Mouse (Mus musculus) CH12F3 (cell line): ENCODE data around the gene Slc10a4.
"Not testable (repeated sequence)": the region's sequence is repeated elsewhere in the genome, so short reads cannot be mapped to it uniquely, and the experiment has no call there.

Experiments used
- in situ Hi-C: fragments of 300-500 bp; cut with MboI; formaldehyde crosslinking; loops from 2 replicates; pipeline ENCODE4 v1.14.3; 2020; ENCODE audit warnings: low sequenced_read_pairs

Slc10a4 gene

GRCm38 (mm10) chr5:73006784-73007581 lies at the start of gene Slc10a4:
Slc10a4 (plus strand) TSS chr5:73006883.
- in situ Hi-C loops, result no loop called here

DNA sequence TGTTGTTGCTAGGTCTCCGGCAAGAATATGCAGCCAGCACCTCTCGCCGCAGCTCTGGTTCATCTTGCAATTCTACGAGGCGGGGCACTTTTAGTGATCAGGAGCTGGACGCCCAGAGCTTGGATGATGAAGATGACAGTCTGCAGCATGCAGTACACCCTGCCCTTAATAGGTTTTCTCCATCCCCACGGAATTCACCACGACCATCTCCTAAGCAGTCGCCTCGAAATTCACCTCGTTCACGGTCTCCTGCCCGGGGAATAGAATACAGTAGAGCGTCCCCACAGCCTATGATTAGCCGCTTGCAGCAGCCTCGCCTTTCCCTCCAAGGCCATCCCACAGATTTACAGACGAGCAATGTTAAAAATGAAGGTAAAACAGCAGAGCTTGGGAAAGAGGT lies 49.4 kb upstream of the Slc10a4 start:
- in situ Hi-C loops, result no loop called here

DNA sequence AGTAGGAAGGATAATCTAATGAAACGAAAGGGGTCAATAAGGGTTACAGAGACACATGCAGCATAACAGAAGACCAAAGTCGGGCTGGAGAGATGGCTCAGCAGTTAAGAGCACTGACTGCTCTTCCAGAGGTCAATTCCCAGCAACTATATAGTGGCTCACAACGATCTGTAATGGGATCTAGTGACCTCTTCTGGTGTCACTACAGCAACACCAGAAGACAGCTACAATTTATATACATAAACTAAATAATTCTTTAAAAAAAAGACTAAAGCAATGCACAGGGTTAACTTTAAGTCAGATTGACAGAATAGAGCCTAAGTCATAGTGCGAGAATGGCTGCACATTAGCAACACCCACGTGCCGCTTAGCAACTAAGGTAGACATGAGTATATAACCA lies 46.6 kb upstream of the Slc10a4 start:
- in situ Hi-C loops, result no loop called here

GRCm38 (mm10) chr5:72965706-72966105 lies 41.0 kb upstream of the Slc10a4 start:
- in situ Hi-C loops, result no loop called here

- in situ Hi-C loops, result no loop called here
Observed at GRCm38 (mm10) chr5:72972435-72972834, 34.2 kb upstream of the Slc10a4 start.

GRCm38 (mm10) chr5:72972934-72973333 lies 33.7 kb upstream of the Slc10a4 start:
- in situ Hi-C loops, result no loop called here

DNA sequence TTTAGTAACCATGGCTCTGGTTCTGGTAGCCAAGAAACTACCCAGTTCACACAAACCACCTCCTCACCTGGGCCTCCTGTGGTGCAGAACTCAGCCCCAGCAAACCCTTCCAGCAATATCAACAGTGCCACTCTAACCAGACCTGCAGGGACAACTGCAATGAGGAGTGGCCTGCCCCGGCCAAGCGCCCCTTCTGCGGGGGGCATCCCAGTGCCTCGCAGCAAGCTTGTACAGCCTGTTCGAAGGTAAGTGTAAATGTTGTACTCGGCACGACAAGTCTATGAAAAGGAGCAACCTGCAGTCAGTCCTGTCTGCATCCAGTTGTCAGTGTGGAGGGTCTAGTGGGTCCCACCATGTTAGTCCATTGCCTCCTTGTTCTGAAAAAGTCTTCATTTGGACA lies 32.1 kb upstream of the Slc10a4 start, which contains the start of gene Gm10135:
Gm10135 (minus strand) TSS at position 101 of the 400 bp plus-strand sequence.
- in situ Hi-C loops, result loop anchor here (25.0 kb wide), 1 partner anchor 413 kb away; no protein-coding TSS in a partner anchor

DNA sequence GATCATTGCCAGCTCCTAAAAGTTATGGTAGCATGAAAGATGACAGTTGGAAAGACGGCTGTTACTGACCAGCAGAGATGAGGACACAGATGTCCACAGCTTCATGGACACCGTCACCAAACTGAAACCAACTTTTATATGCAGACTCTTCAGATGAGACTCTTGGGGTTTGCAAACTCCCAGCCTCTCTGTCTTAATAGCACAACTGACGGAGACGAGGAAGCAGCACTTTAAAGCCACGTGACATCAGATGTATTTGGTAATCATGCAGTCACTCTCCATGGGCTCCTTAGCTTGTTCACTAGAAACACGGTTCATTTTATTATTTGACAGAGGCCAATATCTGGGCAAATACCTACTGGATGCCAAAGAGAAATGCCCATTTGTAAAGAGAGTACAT lies 30.7 kb upstream of the Slc10a4 start:
- in situ Hi-C loops, result loop anchor here (25.0 kb wide), 1 partner anchor 411 kb away; no protein-coding TSS in a partner anchor

DNA sequence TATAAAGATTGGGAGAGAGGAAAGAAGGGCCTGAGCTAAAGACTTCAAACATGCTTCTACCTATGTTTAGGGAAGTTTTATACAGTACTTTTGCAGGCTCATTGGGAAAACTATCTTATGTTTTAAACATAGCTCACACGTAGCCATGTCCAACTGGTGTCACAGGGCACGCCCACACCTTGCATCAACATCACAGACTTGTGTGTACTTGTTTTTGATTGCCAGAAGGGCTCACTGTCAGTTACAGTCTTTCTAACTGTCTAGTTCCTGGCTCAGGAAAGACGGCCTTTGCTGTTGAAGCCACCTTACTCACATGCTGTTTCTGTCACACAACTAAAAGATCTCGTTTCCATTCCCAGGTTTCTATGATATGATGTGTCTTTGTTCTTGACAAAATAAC lies 30.1 kb upstream of the Slc10a4 start:
- in situ Hi-C loops, result loop anchor here (25.0 kb wide), 1 partner anchor 411 kb away; no protein-coding TSS in a partner anchor

DNA sequence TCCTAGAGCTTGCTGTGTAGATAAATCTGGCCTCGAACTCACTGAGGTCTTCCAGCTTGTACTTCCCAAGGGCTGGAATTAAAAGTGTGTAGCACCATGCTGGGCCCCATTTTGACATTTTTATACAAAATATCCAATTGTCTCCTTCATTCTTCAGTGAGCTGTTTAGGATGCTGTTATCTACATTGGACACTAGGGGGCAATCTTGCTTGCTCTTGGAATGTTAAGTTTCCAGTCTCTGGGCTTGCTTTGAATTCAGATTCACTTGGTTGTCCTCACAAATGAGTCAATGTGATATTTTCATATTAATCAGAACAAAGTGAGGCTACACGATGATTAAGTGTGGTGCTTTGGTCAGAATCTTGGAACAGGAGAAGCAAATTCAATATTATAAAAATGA lies 22.6 kb upstream of the Slc10a4 start:
- in situ Hi-C loops, result loop anchor here (25.0 kb wide), 1 partner anchor 403 kb away; no protein-coding TSS in a partner anchor

GRCm38 (mm10) chr5:72987786-72988185 lies 18.9 kb upstream of the Slc10a4 start:
- in situ Hi-C loops, result loop anchor here (25.0 kb wide), 1 partner anchor 400 kb away; no protein-coding TSS in a partner anchor

DNA sequence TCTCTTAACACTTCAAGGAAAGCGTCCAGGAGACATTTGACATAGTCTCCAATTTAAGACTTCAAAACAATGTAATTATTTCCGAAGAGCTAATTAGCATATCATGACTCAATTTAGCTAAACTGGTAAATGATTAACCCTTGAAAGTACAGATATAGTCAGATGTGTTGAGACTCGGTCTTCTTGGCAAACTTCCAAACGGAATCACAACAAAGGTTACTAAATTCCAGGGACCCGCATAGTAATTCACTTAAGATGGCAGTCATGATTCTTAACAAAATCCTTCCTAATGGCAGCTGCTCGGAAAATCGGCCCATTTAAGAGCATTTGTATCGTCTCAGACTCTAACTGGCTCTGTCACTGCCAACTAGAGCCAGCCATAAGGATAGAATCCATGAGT lies 16.9 kb upstream of the Slc10a4 start:
- in situ Hi-C loops, result loop anchor here (25.0 kb wide), 1 partner anchor 398 kb away; no protein-coding TSS in a partner anchor

GRCm38 (mm10) chr5:72992474-72992873 lies 14.2 kb upstream of the Slc10a4 start:
- in situ Hi-C loops, result loop anchor here (25.0 kb wide), 1 partner anchor 395 kb away; no protein-coding TSS in a partner anchor

DNA sequence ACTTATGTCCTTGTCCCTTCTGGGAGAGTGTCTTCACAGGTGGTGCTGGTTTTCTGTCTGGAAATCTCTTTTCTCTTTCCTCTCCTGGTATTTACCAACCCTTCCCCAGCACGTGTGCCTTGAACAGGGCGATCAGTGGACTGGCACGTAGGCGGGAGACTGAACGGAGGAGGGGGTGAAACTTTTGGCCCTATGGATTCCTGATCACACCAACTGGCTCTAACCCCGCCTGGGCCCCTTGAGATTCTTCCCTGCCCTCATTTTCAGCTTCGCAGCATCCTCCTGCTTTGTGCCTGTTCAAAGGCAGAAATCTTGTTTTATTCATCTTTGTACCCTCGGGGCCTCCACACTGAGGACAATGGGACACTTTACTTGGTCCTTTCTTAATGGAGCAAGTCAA lies 12.3 kb upstream of the Slc10a4 start:
- in situ Hi-C loops, result loop anchor here (25.0 kb wide), 1 partner anchor 393 kb away; no protein-coding TSS in a partner anchor

- in situ Hi-C loops, result loop anchor here (25.0 kb wide), 1 partner anchor 392 kb away; no protein-coding TSS in a partner anchor
Observed at GRCm38 (mm10) chr5:72994928-72995327, 11.8 kb upstream of the Slc10a4 start.

GRCm38 (mm10) chr5:72995379-72995778 lies 11.3 kb upstream of the Slc10a4 start:
- in situ Hi-C loops, result loop anchor here (25.0 kb wide), 1 partner anchor 392 kb away; no protein-coding TSS in a partner anchor

GRCm38 (mm10) chr5:72998546-72998945 lies 8.1 kb upstream of the Slc10a4 start:
- in situ Hi-C loops, result loop anchor here (25.0 kb wide), 1 partner anchor 389 kb away; no protein-coding TSS in a partner anchor

DNA sequence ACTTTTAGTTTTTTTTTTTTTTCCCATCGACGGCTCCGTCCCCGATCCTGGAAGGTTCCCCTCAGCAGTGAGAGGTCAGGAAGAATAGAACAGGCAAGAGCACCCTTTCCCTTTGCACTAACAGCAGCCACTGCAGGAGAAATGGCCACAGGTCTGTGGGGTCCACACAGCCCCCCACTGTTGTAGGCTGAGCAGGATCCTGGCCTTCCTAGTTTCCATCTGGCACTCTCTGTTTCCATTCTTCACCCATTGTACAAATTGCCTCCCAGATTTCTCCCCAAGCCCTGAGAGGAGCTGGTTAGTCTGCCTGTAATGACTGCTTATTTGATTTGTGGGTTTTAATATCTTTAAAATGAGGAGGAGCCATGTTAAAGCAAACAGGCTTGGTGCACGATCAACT lies 2.6 kb upstream of the Slc10a4 start:
- in situ Hi-C loops, result no loop called here

GRCm38 (mm10) chr5:73007582-73007959 lies 888 bp downstream of the Slc10a4 start:
- in situ Hi-C loops, result no loop called here

GRCm38 (mm10) chr5:73008230-73008629 lies 1.5 kb downstream of the Slc10a4 start:
- in situ Hi-C loops, result not testable (repeated sequence)

- in situ Hi-C loops, result not testable (repeated sequence)
Observed at GRCm38 (mm10) chr5:73011806-73012205, 5.1 kb downstream of the Slc10a4 start.
